Mouse (Mus musculus) limb, embryonic 13.5 days (tissue): ENCODE measurements around the gene Kif5c. TPM values are rescaled to one million over a fixed set of nuclear protein-coding genes. Genes with fewer than 3 reads are reported as not detected.

Experiments used
- ATAC-seq: fragments of 200-750 bp; cut with Nextera tagmentation; 2 replicates; pipeline ENCODE4 v1.8.0; 2017; ENCODE audit warnings: low read depth, moderate number of reproducible peaks, moderate TSS enrichment; ENCODE audit not compliant: low FRiP score
- H3K27ac ChIP-seq: fragments of 300-500 bp; sonication (generic); 2 replicates; pipeline ENCODE4 v1.5.1; 2015; ENCODE audit warnings: inconsistent platforms, mild to moderate bottlenecking, moderate library complexity
- H3K27me3 ChIP-seq: fragments of 300-500 bp; sonication (generic); 2 replicates; pipeline ENCODE4 v1.6.1; 2015; ENCODE audit warnings: mild to moderate bottlenecking, inconsistent platforms
- H3K36me3 ChIP-seq: fragments of 300-500 bp; sonication (generic); 2 replicates; pipeline ENCODE4 v1.6.1; 2015; ENCODE audit warnings: inconsistent platforms, mild to moderate bottlenecking, moderate library complexity
- H3K4me1 ChIP-seq: fragments of 300-500 bp; sonication (generic); 2 replicates; pipeline ENCODE4 v1.6.1; 2015; ENCODE audit warnings: inconsistent platforms
- H3K4me2 ChIP-seq: fragments of 300-500 bp; sonication (generic); replicated peaks from 2 replicates; pipeline ENCODE4 v1.6.1; 2015; ENCODE audit warnings: inconsistent platforms, mild to moderate bottlenecking, moderate library complexity
- H3K4me3 ChIP-seq: fragments of 300-500 bp; sonication (generic); 2 replicates; pipeline ENCODE4 v1.5.1; 2015; ENCODE audit warnings: moderate library complexity, mild to moderate bottlenecking, inconsistent platforms
- H3K9ac ChIP-seq: fragments of 300-500 bp; sonication (generic); 2 replicates; pipeline ENCODE4 v1.6.1; 2015; ENCODE audit warnings: mild to moderate bottlenecking, inconsistent platforms
- H3K9me3 ChIP-seq: fragments of 300-500 bp; sonication (generic); 2 replicates; pipeline ENCODE4 v1.6.1; 2016; ENCODE audit warnings: inconsistent platforms
- WGBS: fragments of 180-500 bp; shearing (Covaris S2); methylation state at CpG from one replicate; pipeline ENCODE4 v1.1.7; 2015; 5-methylcytosine and 5-hydroxymethylcytosine counted together
- polyA plus RNA-seq: library from polyadenylated mRNA; unstranded; fragments of >200 nt; fragmentation: Nextera tagmentation; extraction: Ambion mirVana; gene quantifications from 2 replicates; pipeline ENCODE4 v1.2.1, GENCODE M21; 2015

Kif5c gene
- polyA plus RNA-seq, 1 experiment from 2014 or later: 9.2 TPM

DNA sequence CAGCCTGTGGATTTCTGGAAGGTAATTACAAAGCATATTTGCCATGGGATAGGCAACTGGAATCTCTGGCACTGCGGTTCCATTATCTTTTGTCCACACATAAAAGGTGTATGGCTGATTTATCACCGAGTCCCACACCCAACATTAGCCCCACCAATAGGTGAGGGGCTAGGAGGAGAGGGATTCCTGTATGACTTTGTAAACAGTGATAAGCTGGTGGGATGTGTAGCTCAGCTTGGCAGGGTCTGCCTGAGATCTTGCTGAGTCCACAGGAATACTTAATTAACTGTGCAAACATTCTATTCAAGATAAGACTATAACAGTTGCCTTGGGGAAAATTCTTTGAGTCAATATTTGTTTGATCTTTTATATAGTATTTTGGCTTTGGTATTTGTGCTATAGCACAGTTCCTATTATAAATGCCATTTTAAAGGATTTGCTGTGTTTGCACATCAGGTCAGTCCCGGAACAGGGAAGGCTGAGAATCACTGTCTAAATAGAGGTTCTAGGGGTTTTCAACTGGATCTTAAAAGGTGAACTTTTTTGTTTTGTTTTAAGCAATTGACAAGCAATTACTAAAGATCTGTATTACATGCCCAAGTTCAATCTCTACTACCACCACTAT, 196.7 kb downstream of the Kif5c start:
- no peak for ATAC-seq
- no peaks in the 10 kb centered on the region for H3K9me3 ChIP-seq
- WGBS: 79% methylated on average over 3 of the region's 3 CpGs
- 0 out of 2 replicates have a peak, but pooled peaks cover 2% of the 10 kb centered on the region for H3K27me3 ChIP-seq
- no peaks in the 10 kb centered on the region for H3K36me3 ChIP-seq
- peaks cover 13% of the 10 kb centered on the region for H3K4me1 ChIP-seq
- no peak overlapping the region for H3K27ac ChIP-seq
- H3K4me2 ChIP-seq: no peak overlapping the region
- no peak overlapping the region for H3K9ac ChIP-seq
- no peak overlapping the region for H3K4me3 ChIP-seq

- H3K9me3 ChIP-seq: no peaks in the 10 kb centered on the region
- no peak overlapping the region for H3K9ac ChIP-seq
- H3K4me1 ChIP-seq: peaks cover 9% of the 10 kb centered on the region
- no peak for ATAC-seq
- H3K4me2 ChIP-seq: no peak overlapping the region
- H3K27me3 ChIP-seq: 0 out of 2 replicates have a peak, but pooled peaks cover 2% of the 10 kb centered on the region
- 87% methylated on average over 5 of the region's 5 CpGs for WGBS
- no peak overlapping the region for H3K27ac ChIP-seq
- H3K36me3 ChIP-seq: no peaks in the 10 kb centered on the region
- no peak overlapping the region for H3K4me3 ChIP-seq
Observed at GRCm38 (mm10) chr2:49816549-49816948, 197.5 kb downstream of the Kif5c start.

DNA sequence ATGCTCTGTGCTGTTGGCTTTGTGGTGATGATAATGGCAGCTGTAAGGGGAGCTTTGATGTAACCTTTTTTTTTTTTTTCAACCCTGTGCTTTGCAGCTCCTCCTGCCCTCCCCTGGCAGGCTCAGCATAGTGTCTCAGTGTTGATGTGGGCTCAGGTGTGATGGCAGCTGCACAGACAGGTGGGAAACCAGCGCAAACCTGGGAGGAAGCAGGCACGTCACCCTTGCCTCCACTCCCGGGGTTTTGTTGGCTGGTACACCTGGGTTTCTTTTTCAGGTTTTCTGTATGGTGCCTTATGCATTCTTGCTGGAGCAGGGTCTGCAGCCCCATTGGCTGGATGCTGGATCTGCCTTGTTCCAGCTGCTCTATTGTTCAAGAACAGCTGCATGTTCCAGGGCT, 198.1 kb downstream of the Kif5c start:
- Histone ChIP-seq H3K4me1 (peaks cover 3% of the 10 kb centered on the region), H3K36me3 (no peaks in the 10 kb centered on the region), H3K27ac (no peak overlapping the region), H3K4me3 (no peak overlapping the region), H3K4me2 (no peak overlapping the region), H3K27me3 (no peaks in the 10 kb centered on the region), H3K9ac (no peak overlapping the region), H3K9me3 (no peaks in the 10 kb centered on the region)
- WGBS: 68% methylated on average over 3 of the region's 3 CpGs
- no peak for ATAC-seq

GRCm38 (mm10) chr2:49818126-49818525, 199.0 kb downstream of the Kif5c start:
- no peak overlapping the region for H3K9ac ChIP-seq
- ATAC-seq: no peak
- H3K36me3 ChIP-seq: no peaks in the 10 kb centered on the region
- H3K4me3 ChIP-seq: no peak overlapping the region
- no peak overlapping the region for H3K27ac ChIP-seq
- H3K4me2 ChIP-seq: no peak overlapping the region
- no peaks in the 10 kb centered on the region for H3K9me3 ChIP-seq
- H3K4me1 ChIP-seq: no peaks in the 10 kb centered on the region
- 84% methylated on average over 5 of the region's 5 CpGs for WGBS
- H3K27me3 ChIP-seq: no peaks in the 10 kb centered on the region

DNA sequence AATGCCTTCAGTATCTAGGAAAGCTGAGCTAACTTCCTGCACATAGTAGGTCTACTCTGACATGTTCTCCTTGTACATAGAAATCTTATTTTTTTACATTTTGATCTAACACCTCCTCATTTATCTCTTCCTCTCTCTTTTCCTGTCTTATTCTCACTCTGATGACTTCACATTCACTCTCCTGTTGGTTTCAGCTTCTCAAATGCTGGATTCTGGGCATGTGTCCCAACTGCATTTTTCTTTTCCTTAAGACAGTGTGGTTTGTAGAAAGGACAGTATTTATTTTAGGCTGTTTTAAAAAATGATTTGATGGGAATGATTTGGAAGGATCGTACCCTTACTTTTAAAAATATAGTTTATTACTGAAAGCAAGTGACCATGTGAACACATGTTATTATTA, 203.2 kb downstream of the Kif5c start:
- no peak overlapping the region for H3K4me2 ChIP-seq
- H3K9ac ChIP-seq: no peak overlapping the region
- H3K36me3 ChIP-seq: no peaks in the 10 kb centered on the region
- no peaks in the 10 kb centered on the region for H3K9me3 ChIP-seq
- WGBS: 91% methylated on average over 1 of the region's 1 CpGs
- no peak for ATAC-seq
- H3K27me3 ChIP-seq: no peaks in the 10 kb centered on the region
- H3K4me3 ChIP-seq: no peak overlapping the region
- peaks cover 11% of the 10 kb centered on the region for H3K4me1 ChIP-seq
- H3K27ac ChIP-seq: no peak overlapping the region

Other genes with a start within 250 kb of the Kif5c start
- 7.1 and 7.6 TPM in 2 replicates for gene Epc2, start 167.8 kb upstream of the Kif5c start, polyA plus RNA-seq
- 9.8 and 9.9 TPM in 2 replicates for gene Lypd6b, start 168.4 kb downstream of the Kif5c start, polyA plus RNA-seq